Mouse (Mus musculus) bone marrow macrophage, adult 2 months (primary cell): ENCODE data around the gene Ppp2r2c. TPM values are rescaled to one million over a fixed set of nuclear protein-coding genes. Genes with fewer than 3 reads are reported as not detected.

Experiments used
- H3K27ac ChIP-seq: 2 replicates; pipeline ENCODE4 v1.5.1; 2012; ENCODE audit warnings: low read depth, low read length; ENCODE audit not compliant: insufficient read depth
- H3K4me1 ChIP-seq: 2 replicates; pipeline ENCODE4 v1.6.1; 2012; ENCODE audit warnings: low read length; ENCODE audit not compliant: control insufficient read depth, insufficient read depth
- H3K4me3 ChIP-seq: 2 replicates; pipeline ENCODE4 v1.5.1; 2012; ENCODE audit warnings: mild to moderate bottlenecking, low read length, moderate library complexity; ENCODE audit not compliant: insufficient read depth
- CTCF ChIP-seq: IDR thresholded peaks from 2 replicates; pipeline ENCODE4 v1.5.1; 2012; ENCODE audit warnings: low read depth, mild to moderate bottlenecking, low read length, moderate library complexity
- POLR2A ChIP-seq: IDR thresholded peaks from 2 replicates; pipeline ENCODE4 v1.6.1; 2012; ENCODE audit warnings: mild to moderate bottlenecking, low read depth, low read length, borderline replicate concordance
- polyA plus RNA-seq: library from polyadenylated mRNA; stranded (reverse); fragments of >200 nt; gene quantifications from 2 replicates; pipeline ENCODE4 v1.2.4, GENCODE M21; 2012; ENCODE audit not compliant: missing spikeins, insufficient read depth, insufficient read length

Ppp2r2c gene
- polyA plus RNA-seq, 1 experiment = not detected

DNA sequence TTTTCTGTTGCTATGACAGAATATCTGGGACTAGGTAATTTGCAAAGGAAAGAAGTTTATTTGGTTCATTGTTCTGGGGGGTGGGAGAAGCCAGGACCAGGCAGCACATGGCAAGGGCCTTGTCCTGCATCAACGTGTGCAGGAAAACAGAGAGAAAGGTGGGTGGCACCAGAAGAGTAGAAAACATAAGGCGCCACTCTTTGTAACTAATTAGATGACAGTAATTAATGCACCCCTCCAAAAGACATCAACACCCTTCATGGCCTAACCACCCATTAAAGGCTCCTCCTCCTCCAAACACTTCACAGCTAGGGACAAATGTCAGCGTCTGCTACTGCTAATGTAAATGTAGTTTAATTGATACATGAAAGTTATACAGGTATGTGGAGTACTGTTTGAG, 121.9 kb downstream of the Ppp2r2c start:
- Histone ChIP-seq H3K27ac (no peak overlapping the region), H3K4me3 (no peak overlapping the region), H3K4me1 (0 out of 2 replicates have a peak, but pooled peaks cover 4% of the 10 kb centered on the region)
- no peak for TF ChIP-seq POLR2A
- TF ChIP-seq CTCF = no peak

- Histone ChIP-seq H3K4me1 (0 out of 2 replicates have a peak, but pooled peaks cover 4% of the 10 kb centered on the region), H3K4me3 (no peak overlapping the region), H3K27ac (no peak overlapping the region)
- TF ChIP-seq POLR2A (no peak), CTCF (no peak)
These were observed 122.5 kb downstream of the Ppp2r2c start for GRCm38 (mm10) chr5:36990631-36991350.

DNA sequence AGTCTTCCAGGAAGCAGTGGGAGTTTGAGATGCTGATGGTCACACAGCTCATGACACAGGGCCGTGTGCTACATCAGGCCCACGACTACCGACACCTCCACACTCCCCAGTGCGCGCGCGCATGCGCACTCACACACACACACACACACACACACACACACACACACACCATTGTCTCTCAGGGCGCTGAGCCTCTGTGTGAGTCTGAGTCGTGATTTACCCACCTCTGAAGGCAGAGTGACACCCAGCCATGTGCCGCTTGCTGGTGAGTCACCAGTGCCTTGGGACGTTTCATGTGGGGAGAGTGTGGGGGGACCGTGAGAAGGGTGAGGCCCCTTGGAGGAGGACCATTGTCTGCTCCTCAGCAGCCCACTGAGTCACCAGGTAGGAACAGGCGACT, 128.1 kb downstream of the Ppp2r2c start:
- Histone ChIP-seq H3K27ac (no peak overlapping the region), H3K4me3 (no peak overlapping the region), H3K4me1 (peaks cover 12% of the 10 kb centered on the region)
- TF ChIP-seq POLR2A = no peak
- TF ChIP-seq CTCF = no peak

GRCm38 (mm10) chr5:36997996-36998395, 129.7 kb downstream of the Ppp2r2c start:
- no peak for TF ChIP-seq CTCF
- no peak for TF ChIP-seq POLR2A
- Histone ChIP-seq H3K4me3 (no peak overlapping the region), H3K27ac (no peak overlapping the region), H3K4me1 (peaks cover 12% of the 10 kb centered on the region)

DNA sequence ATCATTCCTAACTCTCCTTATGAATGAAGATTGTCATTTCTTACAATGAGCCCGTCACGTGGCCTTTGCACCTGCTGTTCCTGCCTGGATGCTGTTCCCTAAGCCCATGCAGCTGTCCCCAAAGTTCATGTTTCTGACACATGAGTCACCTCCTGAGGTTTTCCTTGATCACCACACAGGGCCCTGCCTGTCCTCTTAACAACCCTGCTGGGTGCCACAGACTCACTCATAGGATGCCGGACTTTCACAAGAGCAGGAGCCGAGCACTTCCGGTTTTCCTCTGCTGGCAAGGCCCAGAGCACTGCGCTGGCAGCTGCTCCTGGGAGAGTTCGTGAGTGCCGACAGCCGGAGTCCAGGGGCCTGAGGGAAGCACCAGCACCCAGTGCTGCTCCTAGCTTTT, 132.7 kb downstream of the Ppp2r2c start:
- H3K4me1 ChIP-seq = peaks cover 12% of the 10 kb centered on the region
- TF ChIP-seq CTCF (no peak), POLR2A (no peak)

DNA sequence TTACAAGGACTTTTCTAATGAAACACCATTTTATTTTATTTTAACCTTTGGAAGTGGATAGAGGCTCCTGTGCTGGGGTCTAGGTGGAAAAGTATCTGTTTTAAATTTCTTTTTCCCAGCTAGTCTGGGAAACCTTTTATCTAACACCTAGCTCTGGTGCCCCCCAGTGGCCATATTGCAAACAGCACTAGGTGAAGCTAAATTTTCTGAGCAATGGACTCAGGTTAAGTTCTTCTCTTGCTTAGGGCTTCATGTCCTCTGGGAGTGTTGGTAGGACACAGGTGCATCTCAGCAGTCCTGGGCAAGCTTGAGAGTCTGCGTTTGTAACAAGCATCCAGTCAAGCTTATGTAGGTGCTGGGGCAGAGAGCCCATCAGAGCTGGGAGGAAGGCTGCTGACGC, 133.7 kb downstream of the Ppp2r2c start:
- Histone ChIP-seq H3K27ac (no peak overlapping the region), H3K4me1 (peaks cover 12% of the 10 kb centered on the region), H3K4me3 (no peak overlapping the region)
- TF ChIP-seq POLR2A = no peak
- no peak for TF ChIP-seq CTCF

More for the DNA sequence above, 132.7 kb downstream of the Ppp2r2c start:
- Histone ChIP-seq H3K27ac (no peak overlapping the region), H3K4me3 (no peak overlapping the region)

Other genes starting within 250 kb of the Ppp2r2c start
- 32.3 and 34.0 TPM in 2 replicates for gene D5Ertd579e, start 172.5 kb upstream of the Ppp2r2c start, polyA plus RNA-seq
- gene Bloc1s4, start 119.9 kb upstream of the Ppp2r2c start, polyA plus RNA-seq = 16.8 and 16.9 TPM in 2 replicates
- gene Mrfap1, start 71.7 kb upstream of the Ppp2r2c start, polyA plus RNA-seq = 280 and 308 TPM in 2 replicates
- 86.1 and 111 TPM in 2 replicates for gene Man2b2, start 37.9 kb upstream of the Ppp2r2c start, polyA plus RNA-seq
- 3.6 and 4.3 TPM in 2 replicates for gene Wfs1, start 120.7 kb downstream of the Ppp2r2c start, polyA plus RNA-seq
- gene Gm1043, start 216.9 kb downstream of the Ppp2r2c start, polyA plus RNA-seq = not detected in 2 replicates